Mouse (Mus musculus): Measurements from ENCODE around the gene Alox12e. TPM values are rescaled to one million over a fixed set of nuclear protein-coding genes. Genes with fewer than 3 reads are reported as not detected.

Gene Alox12e
- under 1 TPM in 1 of 2 experiments, not detected in 1; 0.26 TPM for polyA plus RNA-seq (2017; shearing (Covaris generic))

GRCm38 (mm10) chr11:70322528-70322927 is at the start of gene Alox12e:
Gene Alox12e (minus strand): TSS chr11:70322628.

DNA sequence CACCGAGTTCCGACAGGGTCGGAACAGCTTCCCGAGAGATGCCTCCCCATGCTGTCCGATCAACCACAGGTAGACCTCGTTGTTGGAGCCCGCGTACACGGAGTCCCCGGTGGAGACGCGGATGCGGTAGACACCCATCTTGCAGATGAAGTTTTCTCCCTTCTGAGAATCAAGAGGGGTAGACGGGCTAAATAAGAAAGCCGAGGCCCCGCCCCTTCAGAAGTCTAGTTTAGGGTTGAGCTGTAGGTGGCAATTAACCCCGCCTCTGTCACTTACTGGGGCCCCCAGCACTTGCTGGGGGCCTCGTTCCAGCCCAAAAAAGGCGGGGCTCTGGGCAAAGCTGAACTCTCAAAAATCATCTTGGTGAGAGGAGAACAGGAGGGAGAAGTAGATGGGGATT is 29.4 kb upstream of the Alox12e start, which contains the start of gene Alox15:
TSS of gene Alox15 (minus strand) at position 164 of the 400 bp plus-strand sequence.

Other genes starting within 250 kb of the Alox12e start
- not detected for gene Asgr2, start 230.0 kb downstream of the Alox12e start, polyA plus RNA-seq (2017; shearing (Covaris generic))
- under 1 TPM; 0.32 to 0.76 TPM for gene Mgl2, start 192.3 kb downstream of the Alox12e start, polyA plus RNA-seq (2017; shearing (Covaris generic))
- gene Clec10a, start 166.4 kb downstream of the Alox12e start, polyA plus RNA-seq (2017; shearing (Covaris generic)), result 1 to 10 TPM in 1 of 2 experiments, not detected in 1; 5.3 TPM
- under 1 TPM; 0.21 to 0.60 TPM for gene Slc16a11, start 109.9 kb downstream of the Alox12e start, polyA plus RNA-seq (2017; shearing (Covaris generic))
- gene Slc16a13, start 101.6 kb downstream of the Alox12e start, polyA plus RNA-seq (2017; shearing (Covaris generic)), result 1 to 10 TPM; 2.8 to 3.6 TPM
- not detected for gene Bcl6b, start 92.8 kb downstream of the Alox12e start, polyA plus RNA-seq (2017; shearing (Covaris generic))
- gene 0610010K14Rik, start 84.7 kb downstream of the Alox12e start, polyA plus RNA-seq (2017; shearing (Covaris generic)), result 100 to 1,000 TPM; 171 to 200 TPM
- 1 to 10 TPM; 5.1 to 5.8 TPM for gene Gm21988, start 82.8 kb downstream of the Alox12e start, polyA plus RNA-seq (2017; shearing (Covaris generic))
- gene Rnasek, start 82.8 kb downstream of the Alox12e start, polyA plus RNA-seq (2017; shearing (Covaris generic)), result 100 to 1,000 TPM; 279 to 287 TPM
- gene Alox12, start 67.3 kb downstream of the Alox12e start, polyA plus RNA-seq (2017; shearing (Covaris generic)), result not detected
- 1 to 10 TPM in 1 of 2 experiments, under 1 TPM in 1; 0.67 to 2.4 TPM for gene Alox15, start 29.4 kb upstream of the Alox12e start, polyA plus RNA-seq (2017; shearing (Covaris generic))
- gene Pelp1, start 87.4 kb upstream of the Alox12e start, polyA plus RNA-seq (2017; shearing (Covaris generic)), result 10 to 100 TPM in 1 of 2 experiments, 1 to 10 TPM in 1; 8.7 to 12.7 TPM
- 100 to 1,000 TPM; 315 to 338 TPM for gene Arrb2, start 110.0 kb upstream of the Alox12e start, polyA plus RNA-seq (2017; shearing (Covaris generic))
- gene Med11, start 129.3 kb upstream of the Alox12e start, polyA plus RNA-seq (2017; shearing (Covaris generic)), result 10 to 100 TPM; 74.9 to 86.6 TPM
- gene Zmynd15, start 136.8 kb upstream of the Alox12e start, polyA plus RNA-seq (2017; shearing (Covaris generic)), result not detected
- 1 to 10 TPM in 1 of 2 experiments, under 1 TPM in 1; 0.62 to 3.5 TPM for gene Cxcl16, start 137.4 kb upstream of the Alox12e start, polyA plus RNA-seq (2017; shearing (Covaris generic))
- 1 to 10 TPM; 1.9 to 3.4 TPM for gene Tm4sf5, start 182.6 kb upstream of the Alox12e start, polyA plus RNA-seq (2017; shearing (Covaris generic))
- gene Vmo1, start 192.0 kb upstream of the Alox12e start, polyA plus RNA-seq (2017; shearing (Covaris generic)), result not detected
- gene Gltpd2, start 196.6 kb upstream of the Alox12e start, polyA plus RNA-seq (2017; shearing (Covaris generic)), result under 1 TPM in 1 of 2 experiments, not detected in 1; 0.52 TPM
- 100 to 1,000 TPM; 304 to 369 TPM for gene Psmb6, start 202.7 kb upstream of the Alox12e start, polyA plus RNA-seq (2017; shearing (Covaris generic))
- not detected for gene Gm40193, start 210.3 kb upstream of the Alox12e start, polyA plus RNA-seq (2017; shearing (Covaris generic))
- gene Pld2, start 217.4 kb upstream of the Alox12e start, polyA plus RNA-seq (2017; shearing (Covaris generic)), result 1 to 10 TPM; 2.3 to 3.0 TPM
- gene Mink1, start 240.3 kb upstream of the Alox12e start, polyA plus RNA-seq (2017; shearing (Covaris generic)), result 10 to 100 TPM; 14.6 to 17.0 TPM